Mouse (Mus musculus) ES-E14 (cell line): ENCODE results near the gene Kiss1r.

ENCODE experiments used
- CHD2 ChIP-seq: IDR thresholded peaks from 2 replicates; pipeline ENCODE4 v1.6.1; 2014; ENCODE audit warnings: mild to moderate bottlenecking, low read depth, low read length, inconsistent platforms
- HCFC1 ChIP-seq: IDR thresholded peaks from 2 replicates; pipeline ENCODE4 v1.6.1; 2012; ENCODE audit warnings: low read length, inconsistent platforms, borderline replicate concordance; ENCODE audit not compliant: insufficient read depth
- MAFK ChIP-seq: IDR thresholded peaks from 2 replicates; pipeline ENCODE4 v1.6.1; 2014; ENCODE audit warnings: mild to moderate bottlenecking, low read depth, low read length, inconsistent platforms; ENCODE audit not compliant: insufficient read depth
- ZC3H11A ChIP-seq: IDR thresholded peaks from 2 replicates; pipeline ENCODE4 v1.6.1; 2012; ENCODE audit warnings: low read depth, mild to moderate bottlenecking, inconsistent platforms, low read length, borderline replicate concordance
- ZNF384 ChIP-seq: IDR thresholded peaks from 2 replicates; pipeline ENCODE4 v1.6.1; 2012; ENCODE audit warnings: low read depth, low read length, inconsistent platforms

- TF ChIP-seq ZC3H11A: no peak
- TF ChIP-seq ZNF384: no peak
- TF ChIP-seq HCFC1: no peak
- TF ChIP-seq MAFK: no peak
- no peak for TF ChIP-seq CHD2
Measured at GRCm38 (mm10) chr10:79947502-79947901, 30.7 kb downstream of the Kiss1r start.
